Mouse (Mus musculus) c-Kit-positive CD71-positive TER-119-positive erythroid progenitor cells, embryonic 14.5 days (primary cell): ENCODE measurements around the gene A26c2.

Experiments used
- DNase-seq: peaks from one replicate; pipeline ENCODE4 v3.0.0-alpha.2; 2013; ENCODE audit warnings: low spot score

Gene A26c2

DNA sequence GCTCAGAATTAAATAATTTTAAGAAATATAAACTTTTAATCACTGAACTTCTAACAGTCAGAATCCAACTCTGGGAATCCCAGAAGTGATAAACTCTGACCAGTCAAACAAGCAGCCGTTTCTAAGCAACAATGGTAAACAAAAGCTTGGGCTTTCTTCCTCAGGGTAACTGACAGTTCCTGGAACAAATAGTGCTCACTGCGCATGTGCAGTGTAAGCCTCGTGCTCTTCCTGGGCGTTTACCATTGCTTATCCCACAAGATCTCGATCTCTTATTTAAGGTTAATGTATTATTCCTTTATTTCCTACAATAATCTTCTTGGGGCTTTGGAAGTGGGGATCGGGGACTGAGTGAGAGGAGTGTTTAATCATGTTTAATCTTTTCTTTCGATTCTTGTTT, at the start of gene A26c2:
Gene A26c2, minus strand, starts transcription at position 101 of the 400 bp plus-strand sequence.
- no peak for DNase-seq

DNA sequence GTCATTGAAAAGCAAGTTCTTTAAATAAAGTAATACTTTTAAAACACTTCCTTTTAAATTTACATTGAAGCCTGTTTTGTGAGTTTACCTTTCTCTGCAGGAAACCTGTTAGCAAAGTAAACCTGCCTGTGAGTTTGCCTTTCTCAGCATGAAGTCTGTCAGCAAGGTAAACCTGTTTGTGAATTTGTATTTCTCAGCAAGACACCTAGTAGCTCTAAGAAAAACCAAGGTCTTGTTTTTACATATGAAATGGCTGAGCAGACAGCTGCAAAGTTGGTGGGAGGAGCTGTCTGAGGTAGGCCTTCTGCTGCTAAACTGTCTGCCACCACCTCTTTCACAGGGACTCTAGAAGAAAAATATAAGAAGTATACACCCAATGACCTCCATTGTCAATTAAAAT, 28.0 kb upstream of the A26c2 start:
- no peak for DNase-seq
